Mouse (Mus musculus): ENCODE measurements around the gene Dapp1.
"Not testable (repeated sequence)": the region's sequence is repeated elsewhere in the genome, so short reads cannot be mapped to it uniquely, and the experiment has no call there.

Gene Dapp1

GRCm38 (mm10) chr3:137952914-137953880 lies 28.1 kb downstream of the Dapp1 start:
- peak; percentile 24 to 42 for DNase-seq

DNA sequence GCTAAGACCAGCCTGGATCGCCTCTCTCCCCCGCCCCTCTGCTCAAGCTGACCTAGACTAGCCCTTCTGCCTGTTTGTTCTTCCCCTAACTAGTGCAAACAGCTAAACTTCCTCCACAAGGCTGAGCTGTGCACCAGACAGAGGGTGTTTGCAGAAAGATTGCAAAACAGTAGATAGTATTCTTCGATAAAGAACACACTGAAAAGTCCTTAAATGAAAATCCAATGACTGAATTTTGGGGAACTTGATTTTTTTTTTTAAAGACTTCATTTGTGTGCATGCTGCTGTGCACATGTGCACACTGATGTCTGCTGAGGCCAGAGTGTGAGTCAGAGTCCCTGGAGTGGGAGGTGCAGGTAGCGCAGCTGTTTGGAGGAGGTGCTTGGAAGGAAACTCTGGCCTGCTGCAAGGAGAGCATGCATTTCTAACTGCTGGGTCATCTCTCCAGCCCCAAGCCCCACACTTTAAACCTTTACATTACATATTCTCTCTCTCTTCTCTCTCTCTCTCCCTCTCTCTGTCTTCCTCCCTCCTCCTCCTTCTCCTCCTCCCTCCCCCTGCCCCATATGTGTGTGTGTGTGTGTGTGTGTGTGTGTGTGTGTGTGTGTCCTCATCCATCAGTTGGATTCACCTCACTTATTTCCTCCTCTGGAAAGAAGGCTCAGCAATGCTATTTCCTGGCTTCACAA lies 29.0 kb downstream of the Dapp1 start:
- no peak for DNase-seq

- no peak for DNase-seq
Observed at GRCm38 (mm10) chr3:137951819-137952218, 29.5 kb downstream of the Dapp1 start.

GRCm38 (mm10) chr3:137951302-137951701 lies 30.0 kb downstream of the Dapp1 start:
- not testable (repeated sequence) for DNase-seq

DNA sequence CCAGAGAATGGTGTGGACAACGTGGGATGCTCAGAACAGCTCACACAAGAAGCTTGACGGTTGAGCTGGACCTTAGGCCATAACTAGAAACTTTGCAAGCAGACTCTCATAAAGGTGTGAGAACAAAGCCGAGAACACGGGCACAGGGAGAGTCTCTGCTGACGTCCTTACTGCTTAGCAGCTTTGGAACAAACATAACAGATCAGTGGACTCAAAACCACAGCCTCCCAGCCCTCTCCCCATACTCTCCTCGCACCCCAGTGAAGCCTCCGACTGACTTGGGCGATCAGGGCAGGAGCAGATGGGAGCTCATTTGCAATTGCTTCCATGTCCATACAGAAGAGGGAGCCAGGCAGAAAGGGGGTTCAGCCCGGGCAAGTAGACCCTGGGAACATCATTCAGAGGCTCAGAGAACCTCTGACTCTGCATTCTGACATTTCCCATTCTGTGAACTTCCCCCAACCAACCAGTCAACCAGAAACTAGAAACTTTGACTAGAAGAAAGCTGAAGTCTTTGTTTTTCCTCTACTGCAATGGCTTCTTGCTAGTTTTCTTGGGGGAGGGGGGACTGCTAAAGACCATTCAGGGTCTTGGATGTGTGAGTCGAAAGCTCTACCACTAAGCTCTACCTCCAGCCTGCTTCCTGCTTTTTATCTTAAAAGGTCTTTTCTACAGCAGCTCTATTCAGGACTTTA lies 31.0 kb downstream of the Dapp1 start:
- no peak for DNase-seq

GRCm38 (mm10) chr3:137947525-137947924 lies 33.8 kb downstream of the Dapp1 start:
- no peak for DNase-seq

- DNase-seq = no peak
Observed at GRCm38 (mm10) chr3:137946827-137947226, 34.5 kb downstream of the Dapp1 start.

DNA sequence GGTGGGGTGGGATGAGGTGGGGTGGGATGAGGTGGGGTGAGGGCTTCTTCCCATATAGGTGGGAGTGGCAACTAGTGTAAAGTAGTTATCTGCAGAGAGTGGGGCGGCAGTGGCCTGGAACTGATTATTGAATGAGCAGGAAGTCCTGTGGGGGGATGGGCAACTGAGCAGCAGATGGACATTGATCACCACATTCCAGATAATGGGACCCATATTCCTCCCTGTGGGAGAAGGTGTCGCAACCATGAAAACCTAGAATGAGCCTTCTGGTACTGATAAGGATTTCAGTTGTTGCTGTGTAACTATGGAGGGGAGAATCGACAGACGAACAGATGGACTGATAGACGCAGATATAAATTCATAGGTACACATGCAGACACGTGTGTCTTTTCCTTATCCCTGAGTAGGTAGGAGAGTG lies 37.6 kb downstream of the Dapp1 start:
- peak; percentile 45 to 63 for DNase-seq

DNA sequence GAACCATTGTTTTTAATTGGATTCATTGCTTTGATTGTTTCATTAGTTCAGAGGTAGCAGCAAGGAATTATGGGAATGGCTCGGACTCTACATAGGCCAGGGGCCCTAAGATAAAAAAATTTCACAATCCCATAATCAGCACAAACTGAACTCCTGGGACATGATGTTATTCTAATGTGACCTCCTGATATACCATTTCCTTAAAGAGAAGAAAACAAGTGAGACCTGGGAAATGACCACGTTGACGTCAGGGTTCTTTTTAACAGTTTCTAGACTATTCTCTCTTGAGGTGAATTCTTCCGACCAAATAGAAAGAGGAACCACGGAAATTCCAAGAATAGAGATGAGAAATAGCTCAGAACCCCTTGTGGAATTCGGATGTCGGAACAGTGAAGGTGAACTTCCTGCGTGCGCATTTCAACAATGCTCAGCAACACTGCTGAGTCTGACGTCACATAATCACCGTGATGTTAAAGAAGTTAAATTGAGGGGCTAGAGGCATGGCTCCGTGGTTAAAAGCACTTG lies 39.2 kb downstream of the Dapp1 start:
- no peak for DNase-seq

DNA sequence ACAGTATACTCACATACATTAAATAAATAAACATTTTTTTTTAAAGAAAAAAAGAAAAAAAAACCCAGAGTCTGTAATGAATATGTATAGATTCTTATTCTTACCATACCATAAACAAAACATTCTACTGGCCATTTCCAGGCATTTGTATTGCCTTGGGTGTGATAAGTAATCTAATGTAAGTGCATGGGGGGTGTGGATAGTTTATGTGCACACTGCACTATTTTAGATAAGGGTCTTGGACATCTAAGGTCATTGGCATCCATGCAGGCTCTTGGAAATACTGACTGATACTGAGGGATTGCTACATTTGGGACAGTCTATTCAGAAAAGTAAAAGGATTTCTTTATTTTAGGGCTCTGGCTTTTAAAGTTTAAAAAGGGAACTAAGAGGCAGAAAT lies 39.8 kb downstream of the Dapp1 start:
- no peak for DNase-seq

- DNase-seq = no peak
Observed at GRCm38 (mm10) chr3:137940757-137941156, 40.6 kb downstream of the Dapp1 start.

DNA sequence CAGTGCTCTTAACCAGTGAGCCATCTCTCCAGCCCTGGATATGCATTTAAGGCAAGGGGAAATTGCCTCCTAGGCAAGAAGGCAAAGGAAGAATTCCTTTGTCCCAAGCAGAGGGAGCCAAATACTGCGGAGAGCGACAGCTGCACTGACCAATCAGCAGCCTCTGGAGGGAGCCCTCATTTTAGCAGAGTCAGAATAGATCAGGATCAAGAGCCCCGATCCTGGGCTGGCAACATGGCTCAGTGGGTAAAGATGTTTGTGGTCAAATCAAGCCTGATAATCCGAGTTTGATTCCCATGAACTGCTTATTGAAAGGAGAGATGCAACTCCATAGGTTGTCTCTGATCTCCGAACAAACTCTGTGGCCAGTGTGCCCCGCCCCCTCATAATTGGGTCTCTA lies 42.7 kb downstream of the Dapp1 start:
- peak; percentile 68 to 77 for DNase-seq

- no peak for DNase-seq
Observed at GRCm38 (mm10) chr3:137936541-137936940, 44.8 kb downstream of the Dapp1 start.

GRCm38 (mm10) chr3:137935570-137936525 lies 45.5 kb downstream of the Dapp1 start:
- DNase-seq = no peak

DNA sequence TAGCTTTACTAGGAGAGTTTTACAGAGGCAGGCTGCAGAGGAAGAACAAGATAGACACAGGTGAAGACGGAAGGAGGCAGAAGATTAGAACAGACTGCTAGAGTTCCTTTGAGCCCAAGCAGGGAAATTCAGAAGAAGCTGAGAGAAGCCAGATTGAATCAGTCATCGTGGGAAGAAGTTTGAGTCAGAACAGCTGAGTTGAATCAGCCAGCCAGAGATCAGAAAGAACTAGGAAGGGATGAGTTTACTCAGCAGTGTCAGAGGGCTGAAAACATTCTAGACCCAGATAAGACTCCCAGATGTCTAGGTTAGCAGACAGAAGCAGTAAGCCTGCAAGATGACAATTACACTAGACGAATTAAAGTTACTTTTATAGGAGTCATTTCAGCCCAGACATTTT lies 47.4 kb downstream of the Dapp1 start:
- no peak for DNase-seq

- no peak for DNase-seq
Observed at GRCm38 (mm10) chr3:137932748-137933147, 48.6 kb downstream of the Dapp1 start.

DNA sequence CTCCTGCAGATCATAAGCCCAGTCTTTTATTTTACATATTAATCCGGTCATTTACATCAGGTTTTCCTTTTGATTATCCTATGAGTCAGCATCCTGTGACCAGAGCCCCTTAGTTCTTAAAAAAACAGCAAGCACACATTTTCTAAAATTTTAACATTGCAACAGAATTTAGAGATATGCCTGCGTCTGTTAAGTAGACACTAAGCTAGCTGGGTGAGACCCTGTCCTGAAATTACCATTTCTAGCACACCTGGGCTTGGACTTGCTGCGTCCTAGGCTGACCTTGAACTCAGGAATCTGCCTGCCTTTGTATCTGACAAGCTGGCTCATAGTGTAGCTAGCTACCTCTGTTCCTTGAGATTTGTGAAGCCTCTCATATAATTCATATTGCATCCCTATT lies 51.4 kb downstream of the Dapp1 start:
- no peak for DNase-seq

GRCm38 (mm10) chr3:137927010-137927409 lies 54.3 kb downstream of the Dapp1 start:
- DNase-seq = no peak

- no peak for DNase-seq
Observed at GRCm38 (mm10) chr3:137920594-137920993, 60.8 kb downstream of the Dapp1 start.

- no peak for DNase-seq
Observed at GRCm38 (mm10) chr3:137919398-137919797, 61.9 kb downstream of the Dapp1 start.

DNA sequence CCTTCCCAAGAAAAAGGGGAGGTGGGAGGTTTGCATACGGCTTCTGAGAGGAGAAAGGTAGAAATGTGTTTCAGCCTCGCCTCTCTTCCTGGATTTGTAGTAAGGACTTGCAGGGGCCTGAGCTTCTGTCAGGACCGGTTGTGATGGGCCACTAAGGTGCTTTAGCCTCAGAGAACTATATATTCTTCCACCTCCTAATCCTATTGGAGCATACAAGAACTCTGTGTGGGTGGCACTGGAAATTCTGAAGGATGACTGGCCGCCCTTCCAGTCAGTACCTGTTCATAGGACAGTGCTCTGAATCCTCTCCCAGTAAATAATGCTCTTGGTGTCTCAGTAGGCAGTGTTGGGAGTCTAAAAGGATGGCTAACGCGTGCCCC lies 62.4 kb downstream of the Dapp1 start:
- DNase-seq = peak; percentile 30 to 35
